Mouse (Mus musculus) brain, embryonic 14.5 days (tissue): Measurements from ENCODE around the gene Kmt2e. TPM values are rescaled to one million over a fixed set of nuclear protein-coding genes. Genes with fewer than 3 reads are reported as not detected.
A peak's percentile ranks its signal among the peaks of the same experiment; 100 is the strongest.

ENCODE experiments used
- DNase-seq: peaks from one replicate; pipeline ENCODE4 v3.0.0-alpha.2; 2011; ENCODE audit warnings: low read depth
- CTCF ChIP-seq: fragments of 200-500 bp; IDR thresholded peaks from 2 replicates; pipeline ENCODE4 v1.5.1; 2012; ENCODE audit warnings: inconsistent platforms, mild to moderate bottlenecking, moderate library complexity, borderline replicate concordance; ENCODE audit not compliant: insufficient read depth, insufficient read length; ENCODE audit errors: extremely low read depth
- POLR2A ChIP-seq: fragments of 200-500 bp; IDR thresholded peaks from 2 replicates; pipeline ENCODE4 v1.6.1; 2012; ENCODE audit warnings: mild to moderate bottlenecking, inconsistent platforms, borderline replicate concordance; ENCODE audit not compliant: poor library complexity, insufficient read depth, insufficient read length, severe bottlenecking; ENCODE audit errors: extremely low read depth
- polyA plus RNA-seq: library from polyadenylated mRNA; depleted of rRNA; stranded (reverse); fragments of >200 nt; gene quantifications from 2 replicates; pipeline ENCODE4 v1.2.3, GENCODE M21; 2012

The Kmt2e gene
- polyA plus RNA-seq, 1 experiment: 75.0 TPM

DNA sequence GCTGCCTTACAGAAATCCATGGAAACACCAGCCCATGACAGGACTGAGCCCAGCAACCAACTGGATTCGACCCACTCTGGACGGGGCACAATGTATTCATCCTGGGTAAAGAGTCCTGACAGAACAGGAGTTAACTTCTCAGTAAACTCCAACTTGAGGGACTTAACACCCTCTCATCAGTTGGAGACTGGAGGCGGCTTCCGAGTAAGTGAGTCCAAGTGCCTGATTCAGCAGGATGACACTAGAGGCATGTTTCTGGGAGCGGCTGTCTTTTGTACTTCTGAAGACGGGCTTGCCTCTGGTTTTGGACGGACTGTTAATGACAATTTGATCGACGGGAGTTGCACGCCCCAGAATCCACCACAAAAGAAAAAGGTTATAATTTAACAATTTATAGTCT is 63.7 kb downstream of the Kmt2e start:
- no peak for DNase-seq
- TF ChIP-seq CTCF (no peak), POLR2A (no peak)

DNA sequence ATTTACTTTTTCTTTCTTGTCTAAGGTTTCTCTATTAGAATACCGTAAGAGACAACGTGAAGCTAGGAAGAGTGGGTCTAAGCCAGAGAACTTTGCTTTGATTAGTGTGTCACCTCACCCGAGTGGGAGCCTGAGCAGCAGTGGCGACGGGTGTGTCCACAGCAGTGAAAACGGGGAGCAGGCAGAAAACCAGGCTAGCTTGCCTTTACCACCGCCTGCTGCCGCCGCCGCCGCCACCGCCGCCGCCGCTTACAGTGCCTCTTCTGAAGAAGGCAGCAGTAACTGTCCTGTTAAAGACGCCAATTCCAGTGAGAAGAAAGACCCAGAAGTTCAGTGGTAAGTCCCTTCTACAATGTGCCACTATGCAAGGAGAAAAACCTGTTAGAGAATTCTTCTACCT is 65.0 kb downstream of the Kmt2e start:
- DNase-seq: no peak
- TF ChIP-seq CTCF: no peak
- no peak for TF ChIP-seq POLR2A

DNA sequence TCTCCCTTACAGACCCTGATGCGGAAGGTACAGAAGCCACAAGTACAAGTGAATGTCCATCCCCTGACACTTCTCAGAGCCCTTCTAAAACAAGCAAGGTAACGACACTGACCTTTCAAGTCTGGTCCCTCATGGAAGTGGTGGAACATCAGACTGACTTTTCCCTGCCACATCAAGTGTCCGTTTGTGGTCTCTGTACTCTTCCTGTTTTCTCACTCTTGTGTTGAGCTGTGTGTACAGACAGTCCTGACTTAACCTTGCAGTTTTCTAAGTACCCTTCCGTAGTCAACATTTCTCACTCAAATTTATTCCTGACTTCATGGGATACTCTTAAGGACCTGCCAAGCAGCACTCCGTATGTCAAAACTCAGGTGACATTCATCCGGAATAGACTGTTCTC is 66.5 kb downstream of the Kmt2e start:
- no peak for TF ChIP-seq POLR2A
- no peak for TF ChIP-seq CTCF

DNA sequence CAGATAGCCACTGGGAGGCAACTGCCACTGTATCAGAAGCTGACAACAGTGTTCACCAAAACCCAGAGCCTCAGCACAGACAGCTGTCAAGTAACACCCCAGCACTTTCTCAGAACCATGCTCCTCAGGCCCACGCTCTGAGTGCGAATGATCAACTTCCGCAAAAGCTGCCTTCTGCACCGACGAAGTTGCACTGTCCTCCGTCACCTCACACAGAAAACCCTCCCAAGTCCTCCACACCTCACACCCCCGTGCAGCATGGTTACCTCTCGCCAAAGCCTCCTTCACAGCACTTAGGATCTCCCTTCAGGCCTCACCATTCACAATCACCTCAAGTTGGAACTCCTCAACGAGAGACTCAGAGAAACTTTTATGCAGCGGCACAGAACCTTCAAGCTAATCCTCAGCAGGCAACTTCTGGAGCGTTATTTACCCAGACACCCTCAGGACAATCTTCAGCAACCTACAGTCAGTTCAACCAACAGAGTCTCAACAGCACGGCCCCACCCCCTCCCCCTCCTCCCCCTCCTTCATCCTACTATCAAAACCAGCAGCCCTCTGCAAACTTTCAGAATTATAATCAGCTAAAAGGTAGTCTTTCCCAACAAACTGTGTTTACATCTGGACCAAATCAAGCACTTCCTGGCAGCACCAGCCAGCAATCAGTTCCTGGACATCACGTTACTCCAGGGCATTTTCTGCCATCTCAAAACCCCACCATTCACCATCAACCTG is 67.5 kb downstream of the Kmt2e start:
- TF ChIP-seq CTCF (no peak), POLR2A (no peak)
- no peak for DNase-seq

More for the DNA sequence above, 66.5 kb downstream of the Kmt2e start:
- DNase-seq: no peak

DNA sequence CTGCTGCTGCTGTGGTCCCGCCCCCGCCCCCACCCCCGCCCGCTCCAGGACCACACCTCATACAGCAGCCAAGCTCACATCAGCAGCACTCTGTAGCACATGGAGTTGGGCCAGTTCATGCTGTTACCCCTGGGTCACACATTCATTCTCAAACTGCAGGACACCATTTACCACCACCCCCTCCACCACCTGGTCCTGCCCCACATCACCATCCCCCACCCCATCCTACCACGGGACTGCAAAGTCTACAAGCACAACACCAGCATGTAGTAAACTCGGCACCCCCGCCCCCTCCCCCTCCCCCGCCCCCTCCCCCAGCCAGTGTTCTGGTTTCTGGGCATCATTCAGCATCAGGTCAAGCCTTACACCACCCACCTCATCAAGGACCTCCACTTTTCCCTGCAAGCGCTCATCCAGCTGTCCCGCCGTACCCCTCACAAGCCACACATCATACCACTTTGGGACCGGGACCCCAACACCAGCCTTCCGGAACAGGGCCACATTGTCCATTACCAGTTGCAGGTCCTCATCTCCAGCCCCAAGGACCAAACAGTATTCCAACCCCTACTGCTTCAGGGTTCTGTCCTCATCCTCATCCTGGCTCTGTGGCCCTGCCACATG is 68.2 kb downstream of the Kmt2e start:
- no peak for DNase-seq
- TF ChIP-seq POLR2A: no peak

DNA sequence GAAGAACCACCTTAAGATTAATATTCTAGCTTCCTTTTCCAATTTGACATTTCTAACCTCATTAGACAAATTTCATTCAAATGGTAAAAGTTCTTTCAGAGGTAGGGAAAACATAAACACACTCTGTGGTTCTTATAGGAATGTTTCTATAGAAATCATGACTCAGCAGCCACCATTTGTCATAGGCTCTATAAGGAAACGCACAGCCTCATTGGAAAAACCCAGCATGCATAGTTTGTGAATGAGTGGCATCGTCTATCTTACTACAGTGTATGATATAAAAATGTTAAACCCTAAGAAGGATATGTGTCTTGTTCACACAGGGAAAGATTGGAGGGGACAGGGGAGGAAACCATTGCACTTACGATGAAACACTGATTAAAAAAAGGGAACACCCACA is 71.3 kb downstream of the Kmt2e start:
- no peak for TF ChIP-seq POLR2A
- TF ChIP-seq CTCF: no peak
- DNase-seq: no peak

DNA sequence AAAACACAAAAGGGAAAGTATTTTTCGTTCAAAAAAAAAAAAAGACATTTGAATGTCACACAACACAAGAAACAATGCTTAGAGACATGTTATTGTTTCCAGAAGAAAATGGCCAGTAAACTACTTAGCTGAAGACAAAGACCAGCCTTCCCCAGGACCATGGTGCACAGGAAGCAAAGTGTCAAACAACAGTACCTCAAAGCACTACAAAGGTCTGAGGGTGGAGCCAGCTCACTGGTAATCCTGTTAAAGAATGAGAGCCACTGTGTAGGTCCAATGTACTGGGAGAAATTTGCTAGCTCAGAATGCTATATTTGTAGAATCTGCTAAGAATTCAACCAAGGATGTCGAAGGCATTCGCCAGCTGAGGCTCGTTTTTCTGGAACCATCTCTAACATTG is 73.0 kb downstream of the Kmt2e start:
- TF ChIP-seq CTCF (no peak), POLR2A (no peak)

DNA sequence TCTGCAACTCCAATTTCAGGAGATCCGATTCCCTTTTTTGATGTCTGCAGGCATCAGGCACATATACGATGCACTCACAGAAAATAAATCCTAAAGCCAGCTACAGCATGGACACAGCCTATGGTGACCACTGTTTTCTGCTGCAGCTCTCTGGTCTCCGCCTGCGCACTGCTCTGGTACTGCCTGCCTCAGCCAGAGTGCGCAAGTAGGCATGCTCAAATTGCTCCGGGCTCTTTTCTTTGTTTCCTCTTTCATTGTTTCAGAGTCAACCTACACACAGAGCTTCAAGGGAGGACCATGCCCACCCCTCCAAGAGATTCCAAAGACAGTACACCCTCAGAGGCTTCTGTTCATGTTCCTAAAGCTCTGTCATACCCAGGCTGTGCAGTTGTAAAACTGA is 74.4 kb downstream of the Kmt2e start:
- peak; percentile 21 for DNase-seq
- TF ChIP-seq POLR2A: no peak
- TF ChIP-seq CTCF: no peak

More for the DNA sequence above, 73.0 kb downstream of the Kmt2e start:
- no peak for DNase-seq

DNA sequence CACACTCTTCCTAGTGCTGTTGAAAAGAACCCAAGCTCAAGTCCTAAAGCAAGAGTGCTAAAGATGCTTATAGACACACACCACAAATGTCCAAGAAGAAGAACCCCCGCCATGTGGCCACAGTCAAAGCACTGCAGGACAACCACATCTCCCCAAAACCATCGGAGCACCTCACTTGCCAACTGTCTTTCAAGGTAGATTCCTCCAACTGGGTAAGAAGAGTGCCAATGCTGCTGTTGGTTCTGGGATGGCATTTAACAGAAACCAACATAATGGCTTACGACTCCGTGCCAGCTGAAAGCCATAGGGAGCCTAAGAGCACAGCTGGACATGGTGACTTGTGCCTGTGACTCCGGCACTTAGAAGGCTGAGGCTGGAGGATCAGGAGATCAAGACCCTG is 77.2 kb downstream of the Kmt2e start:
- DNase-seq: no peak
- TF ChIP-seq POLR2A: no peak
- TF ChIP-seq CTCF: no peak

DNA sequence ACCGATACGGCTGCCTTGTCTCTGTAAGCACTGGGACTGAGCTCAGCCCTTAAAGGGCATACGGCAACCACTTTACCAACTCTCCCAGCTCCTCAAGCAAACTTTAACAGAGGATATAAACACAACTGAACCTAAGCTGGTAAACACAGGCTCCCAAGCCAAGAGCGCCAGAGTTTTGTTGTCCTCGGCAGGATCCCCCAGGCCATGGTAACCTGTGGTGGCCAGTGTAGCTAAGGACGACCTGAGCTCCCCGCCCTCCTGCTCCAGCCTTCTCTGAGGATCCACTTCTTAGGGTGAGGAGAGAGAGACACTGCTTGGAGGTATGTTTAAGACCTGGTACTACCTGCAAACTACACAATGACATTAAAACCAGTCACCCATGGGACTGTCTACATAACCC is 78.3 kb downstream of the Kmt2e start:
- TF ChIP-seq CTCF (no peak), POLR2A (no peak)
- DNase-seq: no peak

DNA sequence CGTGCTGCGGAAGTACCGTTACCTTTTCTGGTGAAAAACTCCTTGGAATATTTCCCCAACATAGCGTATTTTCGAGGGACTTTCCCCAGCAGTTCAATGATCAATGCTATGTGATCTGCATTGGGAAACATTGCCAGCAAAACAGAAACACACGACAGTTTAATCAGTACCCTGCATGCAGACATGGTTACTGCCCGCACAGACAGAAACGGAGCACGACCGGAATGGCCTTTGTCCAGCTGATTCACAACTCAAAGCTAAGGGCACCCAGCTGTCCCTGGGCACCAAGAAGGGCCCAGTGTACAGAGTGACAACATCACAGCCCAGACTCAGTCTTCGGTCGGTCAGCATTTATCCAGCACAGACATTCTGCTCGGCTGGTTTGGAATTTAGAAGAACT is 79.2 kb downstream of the Kmt2e start:
- TF ChIP-seq CTCF: no peak
- TF ChIP-seq POLR2A: no peak
- DNase-seq: no peak

DNA sequence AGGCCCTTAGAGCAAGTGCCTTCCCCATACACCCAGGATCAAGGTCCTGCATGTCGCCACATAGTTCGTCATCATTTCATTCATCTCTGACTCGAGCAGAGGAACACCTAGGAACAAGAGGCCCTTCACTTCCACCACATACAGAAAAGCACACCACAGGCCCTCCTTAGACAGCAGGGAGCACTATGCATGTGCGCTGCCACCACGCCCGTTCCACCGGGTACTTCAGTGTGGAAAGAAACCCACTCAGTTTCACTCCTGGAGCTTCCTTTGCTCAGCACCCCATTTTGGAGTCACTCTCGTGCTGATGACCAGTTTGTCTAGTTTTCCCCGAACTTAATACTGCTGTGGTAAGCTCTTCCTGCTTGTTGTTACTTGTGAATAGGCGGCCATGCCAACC is 80.8 kb downstream of the Kmt2e start:
- no peak for TF ChIP-seq POLR2A
- no peak for TF ChIP-seq CTCF
- no peak for DNase-seq

DNA sequence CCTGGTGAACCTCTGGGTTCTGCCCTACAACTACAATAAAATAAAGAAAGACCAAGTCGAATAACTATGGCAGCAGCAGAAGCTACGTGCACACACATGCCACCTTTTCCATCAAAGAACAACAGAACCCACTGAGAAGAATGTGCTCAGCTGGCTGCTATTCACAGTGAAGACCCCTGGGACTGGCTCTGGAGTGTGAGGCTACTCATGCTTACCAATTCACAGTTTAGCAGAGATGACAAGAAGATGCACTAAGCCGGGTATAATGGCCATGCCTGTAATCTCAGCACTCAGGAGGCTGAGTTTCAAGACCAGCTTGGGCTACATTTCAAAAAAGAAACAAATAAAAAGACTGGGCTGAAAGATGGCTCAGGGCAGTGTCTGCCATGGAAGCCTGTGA is 82.7 kb downstream of the Kmt2e start:
- DNase-seq: peak; percentile 64
- TF ChIP-seq CTCF (no peak), POLR2A (no peak)
